Mouse (Mus musculus) kidney, embryonic 15.5 days (tissue): ENCODE data around the gene Ppp1ca. TPM values are rescaled to one million over a fixed set of nuclear protein-coding genes. Genes with fewer than 3 reads are reported as not detected.
A peak's percentile ranks its signal among the peaks of the same experiment; 100 is the strongest.

Source experiments
- ATAC-seq: fragments of 200-750 bp; cut with Nextera tagmentation; replicated peaks from 2 replicates; pipeline ENCODE4 v1.8.0; 2017; ENCODE audit warnings: moderate TSS enrichment; ENCODE audit not compliant: low FRiP score
- H3K27ac ChIP-seq: fragments of 300-500 bp; sonication (generic); 2 replicates; pipeline ENCODE4 v1.5.1; 2015; ENCODE audit warnings: mild to moderate bottlenecking, inconsistent platforms
- H3K27me3 ChIP-seq: fragments of 300-500 bp; sonication (generic); 2 replicates; pipeline ENCODE4 v1.6.1; 2015; ENCODE audit warnings: inconsistent platforms
- H3K36me3 ChIP-seq: fragments of 300-500 bp; sonication (generic); 2 replicates; pipeline ENCODE4 v1.6.1; 2015; ENCODE audit warnings: inconsistent platforms
- H3K4me1 ChIP-seq: fragments of 300-500 bp; sonication (generic); 2 replicates; pipeline ENCODE4 v1.6.1; 2015; ENCODE audit warnings: inconsistent platforms
- H3K4me2 ChIP-seq: fragments of 300-500 bp; sonication (generic); 2 replicates; pipeline ENCODE4 v1.6.1; 2015; ENCODE audit warnings: moderate library complexity, mild to moderate bottlenecking, inconsistent platforms
- H3K4me3 ChIP-seq: fragments of 300-500 bp; sonication (generic); replicated peaks from 2 replicates; pipeline ENCODE4 v1.5.1; 2015; ENCODE audit warnings: mild to moderate bottlenecking, inconsistent platforms
- H3K9ac ChIP-seq: fragments of 300-500 bp; sonication (generic); 2 replicates; pipeline ENCODE4 v1.6.1; 2015; ENCODE audit warnings: mild to moderate bottlenecking, inconsistent platforms
- H3K9me3 ChIP-seq: fragments of 300-500 bp; sonication (generic); replicated peaks from 2 replicates; pipeline ENCODE4 v1.6.1; 2016; ENCODE audit warnings: inconsistent platforms
- WGBS: fragments of 180-500 bp; shearing (Covaris S2); methylation state at CpG from one replicate; pipeline ENCODE4 v1.1.7; 2015; ENCODE audit warnings: mixed read lengths; 5-methylcytosine and 5-hydroxymethylcytosine counted together
- polyA plus RNA-seq: library from polyadenylated mRNA; unstranded; fragments of >200 nt; fragmentation: Nextera tagmentation; extraction: Ambion mirVana; gene quantifications from 2 replicates; pipeline ENCODE4 v1.2.1, GENCODE M21; 2015

The Ppp1ca gene
- polyA plus RNA-seq, 1 experiment from 2014 or later, result 971 TPM

DNA sequence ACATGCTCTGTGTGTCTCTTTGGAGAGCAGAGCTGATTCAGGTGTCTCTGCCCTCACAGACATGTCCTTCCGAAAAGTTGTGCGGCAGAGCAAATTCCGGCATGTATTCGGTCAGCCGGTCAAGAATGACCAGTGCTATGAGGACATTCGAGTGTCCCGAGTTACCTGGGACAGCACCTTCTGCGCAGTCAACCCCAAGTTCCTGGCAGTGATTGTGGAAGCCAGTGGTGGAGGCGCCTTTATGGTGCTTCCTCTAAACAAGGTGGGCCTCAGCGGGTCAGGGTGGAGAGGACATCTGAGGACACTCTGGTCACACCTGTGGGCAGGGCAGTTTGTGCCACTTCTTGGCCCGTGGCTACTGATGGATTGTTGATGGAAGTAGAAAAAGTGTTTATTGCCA, 42.6 kb upstream of the Ppp1ca start:
- WGBS, result 76% methylated on average over 11 of the region's 11 CpGs
- Histone ChIP-seq H3K27ac (no peak overlapping the region), H3K9me3 (no peaks in the 10 kb centered on the region), H3K9ac (peak overlapping the region; percentile 94), H3K36me3 (peaks cover 42% of the 10 kb centered on the region), H3K27me3 (no peaks in the 10 kb centered on the region), H3K4me1 (peaks cover 37% of the 10 kb centered on the region), H3K4me3 (peak overlapping the region; percentile 95), H3K4me2 (peak overlapping the region; percentile 84)
- ATAC-seq, result no peak

DNA sequence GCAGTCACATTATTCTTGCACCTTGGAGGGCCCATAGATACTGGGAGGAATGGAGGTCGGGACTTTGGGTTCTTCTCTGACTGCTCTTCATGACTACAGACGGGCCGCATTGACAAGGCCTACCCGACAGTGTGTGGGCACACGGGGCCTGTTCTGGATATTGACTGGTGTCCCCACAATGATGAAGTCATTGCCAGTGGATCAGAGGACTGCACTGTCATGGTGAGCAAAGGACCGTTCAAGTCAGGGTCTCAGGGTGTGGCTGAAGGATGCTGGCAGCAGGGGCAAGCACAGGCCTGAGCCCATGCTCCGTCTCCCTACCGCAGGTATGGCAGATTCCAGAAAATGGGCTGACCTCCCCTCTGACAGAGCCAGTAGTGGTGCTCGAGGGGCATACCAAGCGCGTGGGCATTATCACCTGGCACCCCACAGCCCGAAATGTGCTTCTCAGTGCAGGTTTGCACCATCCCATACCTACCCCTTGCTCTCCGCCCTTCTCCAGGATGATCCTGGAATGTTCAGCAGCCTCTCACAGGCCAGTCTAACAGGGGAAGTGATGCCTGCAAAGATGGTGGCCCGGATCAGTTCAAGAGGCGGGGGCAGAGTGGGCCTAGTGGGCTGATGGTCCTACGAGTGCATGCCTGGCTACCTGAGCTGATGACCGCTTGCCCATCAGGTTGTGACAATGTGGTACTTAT, 42.0 kb upstream of the Ppp1ca start:
- WGBS, result 95% methylated on average over 17 of the region's 17 CpGs
- no peaks in the 10 kb centered on the region for H3K27me3 ChIP-seq
- H3K4me2 ChIP-seq, result peak overlapping the region; percentile 84
- peak overlapping the region; percentile 4; the same call in 1 of the 2 replicates for H3K9ac ChIP-seq
- no peak overlapping the region for H3K27ac ChIP-seq
- H3K4me3 ChIP-seq, result peak overlapping the region; percentile 95
- no peak for ATAC-seq
- H3K36me3 ChIP-seq, result peaks cover 42% of the 10 kb centered on the region
- H3K4me1 ChIP-seq, result peaks cover 43% of the 10 kb centered on the region
- H3K9me3 ChIP-seq, result no peaks in the 10 kb centered on the region

DNA sequence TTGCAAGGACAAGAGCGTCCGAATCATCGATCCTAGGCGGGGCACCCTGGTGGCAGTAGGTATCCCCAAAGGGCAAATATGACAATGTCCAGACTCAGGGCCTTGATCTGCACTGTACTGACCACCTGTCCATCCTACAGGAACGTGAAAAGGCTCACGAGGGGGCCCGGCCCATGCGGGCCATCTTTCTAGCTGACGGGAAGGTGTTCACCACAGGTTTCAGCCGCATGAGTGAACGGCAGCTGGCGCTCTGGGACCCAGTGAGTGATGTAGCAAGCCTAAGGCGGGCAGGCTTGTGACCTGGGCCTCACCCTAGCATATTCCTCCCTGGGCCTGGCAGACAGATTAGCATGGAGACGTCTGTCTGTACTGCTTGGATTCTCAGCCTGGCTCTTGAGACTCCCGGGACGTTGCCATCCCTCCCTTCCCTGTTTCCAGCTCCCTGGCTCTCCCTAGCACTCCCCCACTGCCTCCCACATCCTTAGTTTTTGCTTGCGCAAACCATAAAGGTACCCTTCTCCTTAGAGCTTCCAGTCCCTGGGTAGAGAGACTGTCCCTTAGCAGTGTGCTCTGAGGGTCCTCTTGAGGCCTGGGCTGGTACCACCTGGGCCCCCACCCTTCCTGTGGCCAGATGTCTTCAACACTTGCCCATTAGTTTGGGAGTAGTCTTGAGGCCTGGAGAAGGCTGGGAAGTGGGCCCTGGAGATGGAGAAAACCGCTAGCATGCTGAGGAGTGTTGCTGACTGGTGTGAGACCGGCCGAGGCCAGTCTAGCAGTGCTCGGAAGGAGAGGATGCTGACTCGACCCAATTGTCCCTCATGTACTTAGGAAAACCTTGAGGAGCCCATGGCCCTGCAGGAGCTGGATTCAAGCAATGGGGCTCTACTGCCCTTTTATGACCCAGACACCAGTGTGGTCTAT, 41.0 kb upstream of the Ppp1ca start:
- H3K36me3 ChIP-seq, result peaks cover 46% of the 10 kb centered on the region
- H3K4me1 ChIP-seq, result peaks cover 50% of the 10 kb centered on the region
- H3K4me3 ChIP-seq, result no peak overlapping the region
- WGBS, result 85% methylated on average over 22 of the region's 22 CpGs
- H3K9me3 ChIP-seq, result no peaks in the 10 kb centered on the region
- no peak for ATAC-seq
- 0 out of 2 replicates have a peak overlapping the region, but pooled peaks have one; percentile 4 for H3K9ac ChIP-seq
- H3K27me3 ChIP-seq, result no peaks in the 10 kb centered on the region
- H3K27ac ChIP-seq, result no peak overlapping the region
- H3K4me2 ChIP-seq, result no peak overlapping the region

DNA sequence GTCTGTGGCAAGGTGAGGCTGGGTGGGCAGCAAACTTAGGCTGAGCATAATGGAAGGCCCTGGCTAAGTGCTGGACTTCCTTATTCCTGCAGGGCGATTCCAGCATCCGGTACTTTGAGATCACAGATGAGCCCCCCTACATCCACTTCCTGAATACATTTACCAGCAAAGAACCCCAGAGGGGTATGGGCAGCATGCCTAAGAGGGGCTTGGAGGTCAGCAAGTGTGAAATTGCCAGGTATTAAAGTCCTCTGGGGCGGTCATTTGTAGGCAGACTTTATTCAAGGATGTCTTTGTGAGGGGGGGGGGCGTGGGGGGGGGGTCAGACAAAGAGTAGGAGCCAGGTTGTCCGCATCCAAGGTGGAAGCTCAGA, 40.4 kb upstream of the Ppp1ca start:
- Histone ChIP-seq H3K4me2 (no peak overlapping the region), H3K4me3 (no peak overlapping the region), H3K9ac (no peak overlapping the region), H3K4me1 (peaks cover 56% of the 10 kb centered on the region), H3K9me3 (no peaks in the 10 kb centered on the region), H3K27me3 (no peaks in the 10 kb centered on the region), H3K27ac (no peak overlapping the region), H3K36me3 (peaks cover 52% of the 10 kb centered on the region)
- no peak for ATAC-seq
- WGBS, result 69% methylated on average over 5 of the region's 5 CpGs

DNA sequence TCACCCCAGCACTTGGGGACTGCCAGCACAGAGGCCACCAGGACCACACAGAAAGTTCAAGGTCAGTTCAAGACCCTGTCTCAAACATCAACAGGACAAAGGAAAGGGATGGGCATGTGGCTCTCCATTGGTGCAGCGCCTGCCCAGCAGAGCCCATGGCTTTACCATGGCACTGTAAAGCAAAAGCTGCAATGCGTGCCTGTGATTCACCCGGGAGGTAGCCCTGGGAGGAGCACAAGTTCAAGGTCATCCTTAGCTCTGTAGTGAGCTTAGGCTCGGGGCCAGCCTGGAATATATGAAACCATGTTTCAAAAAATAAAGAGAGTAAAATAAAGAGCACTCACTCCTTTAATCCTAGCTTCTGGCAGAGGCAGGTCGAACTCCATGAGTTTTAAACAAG, 40.0 kb upstream of the Ppp1ca start:
- Histone ChIP-seq H3K9me3 (no peaks in the 10 kb centered on the region), H3K9ac (no peak overlapping the region), H3K4me2 (no peak overlapping the region), H3K4me3 (no peak overlapping the region), H3K27ac (no peak overlapping the region), H3K36me3 (peaks cover 57% of the 10 kb centered on the region), H3K27me3 (no peaks in the 10 kb centered on the region), H3K4me1 (peaks cover 59% of the 10 kb centered on the region)
- no peak for ATAC-seq
- WGBS, result 88% methylated on average over 5 of the region's 5 CpGs

DNA sequence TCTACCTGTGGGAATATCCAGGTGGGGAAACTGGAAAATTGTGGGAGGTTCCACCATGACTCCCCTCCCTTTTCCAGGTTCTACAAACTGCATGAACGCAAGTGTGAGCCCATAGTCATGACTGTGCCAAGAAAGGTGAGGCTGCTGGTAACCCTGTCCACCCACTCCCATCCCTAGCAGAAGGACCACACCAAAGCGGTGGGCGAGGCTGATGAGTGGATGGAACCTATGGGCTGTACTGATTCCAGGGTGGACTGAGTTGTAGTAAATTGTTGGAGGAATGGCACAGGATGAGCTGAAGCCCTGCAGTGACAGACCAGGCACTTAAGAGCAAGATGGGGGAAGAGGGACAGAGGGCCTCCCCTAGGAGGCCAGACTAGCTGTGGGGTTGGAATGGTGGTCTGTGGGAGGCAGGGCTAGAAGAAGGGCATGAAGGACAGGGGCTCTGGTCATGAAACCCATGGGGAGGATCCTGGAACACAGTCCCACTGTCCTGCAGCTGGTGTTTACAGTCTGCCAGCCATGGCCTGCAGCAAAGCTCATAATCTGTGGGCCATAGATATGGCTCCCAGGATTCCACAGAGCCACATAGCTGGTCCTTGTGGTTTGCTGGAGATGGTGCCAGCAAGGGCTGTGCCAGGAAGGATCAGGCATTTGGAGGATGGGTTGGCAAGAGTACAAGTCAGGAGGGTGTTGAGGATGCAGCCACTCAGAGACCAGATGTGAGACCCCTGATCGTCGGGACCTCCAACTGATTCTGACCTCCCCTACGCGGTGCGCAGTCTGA, 39.2 kb upstream of the Ppp1ca start:
- Histone ChIP-seq H3K4me2 (no peak overlapping the region), H3K4me1 (peaks cover 54% of the 10 kb centered on the region), H3K36me3 (peaks cover 64% of the 10 kb centered on the region), H3K27ac (no peak overlapping the region), H3K9ac (no peak overlapping the region), H3K9me3 (no peaks in the 10 kb centered on the region), H3K4me3 (no peak overlapping the region), H3K27me3 (no peaks in the 10 kb centered on the region)
- 88% methylated on average over 8 of the region's 8 CpGs for WGBS
- ATAC-seq, result no peak

DNA sequence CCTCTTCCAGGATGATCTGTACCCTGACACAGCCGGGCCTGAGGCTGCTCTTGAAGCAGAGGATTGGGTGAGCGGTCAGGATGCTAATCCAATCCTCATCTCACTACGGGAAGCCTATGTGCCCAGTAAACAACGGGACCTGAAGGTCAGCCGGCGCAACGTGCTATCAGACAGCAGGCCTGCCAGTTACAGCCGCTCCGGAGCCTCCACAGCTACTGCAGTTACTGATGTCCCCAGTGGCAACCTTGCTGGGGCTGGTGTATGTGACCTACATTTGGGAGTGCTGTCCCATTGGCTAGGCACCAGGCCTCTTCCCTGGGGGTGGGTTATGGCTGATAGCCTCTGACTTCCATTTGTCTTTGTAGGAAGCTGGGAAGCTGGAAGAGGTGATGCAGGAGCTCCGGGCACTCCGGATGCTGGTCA, 38.6 kb upstream of the Ppp1ca start, which contains the start of gene Ptprcap:
TSS of gene Ptprcap (plus strand) at position 373 of the 423 bp plus-strand sequence.
- Histone ChIP-seq H3K27me3 (no peaks in the 10 kb centered on the region), H3K9me3 (no peaks in the 10 kb centered on the region), H3K4me1 (peaks cover 48% of the 10 kb centered on the region), H3K4me3 (no peak within 1 kb of the TSS), H3K9ac (no peak within 1 kb of the TSS), H3K36me3 (peaks cover 70% of the 10 kb centered on the region), H3K27ac (0 out of 2 replicates have a peak within 1 kb of the TSS, but pooled peaks have one; percentile 55), H3K4me2 (no peak within 1 kb of the TSS)
- 77% methylated on average over 11 of the region's 11 CpGs for WGBS
- no peak for ATAC-seq

DNA sequence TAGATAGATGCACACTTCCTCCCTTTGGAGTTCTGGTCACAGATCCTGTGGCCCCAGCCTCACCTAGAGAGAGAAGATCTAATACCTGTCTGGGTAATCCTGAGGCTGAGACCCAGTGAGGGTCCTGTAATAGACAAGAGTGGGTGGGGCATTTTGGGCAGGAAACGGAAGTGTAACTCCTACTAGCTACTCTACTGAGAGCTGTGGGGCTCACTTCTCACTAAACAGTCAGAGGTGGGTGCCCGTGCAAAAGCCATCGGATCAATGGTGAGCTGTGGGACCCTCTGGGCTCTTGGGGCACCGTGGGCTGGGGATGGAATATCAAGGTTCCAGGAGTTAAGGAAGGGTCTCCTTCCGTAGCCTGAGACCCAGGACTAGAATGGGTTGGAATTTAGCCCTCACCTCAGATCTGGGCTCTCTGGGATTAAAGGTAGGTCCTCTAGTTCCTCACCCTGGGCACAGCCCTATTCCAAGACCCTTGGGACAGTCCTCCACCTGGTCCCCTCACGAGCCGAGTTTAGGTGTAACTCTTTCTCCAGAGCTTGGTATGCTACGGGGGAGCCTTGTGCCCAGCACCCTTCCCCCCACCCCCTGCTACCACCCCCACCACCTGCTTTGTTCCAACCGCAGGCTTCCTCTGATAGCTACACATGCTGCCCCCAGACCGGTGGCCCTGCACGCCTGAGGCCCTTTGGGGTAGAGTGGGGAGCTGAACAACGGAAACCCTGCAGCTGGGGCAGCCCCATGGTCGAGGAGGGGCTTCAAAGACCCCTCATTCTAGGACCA, 37.2 kb upstream of the Ppp1ca start:
- ATAC-seq, result no peak
- H3K9ac ChIP-seq, result no peak overlapping the region
- 82% methylated on average over 13 of the region's 13 CpGs for WGBS

DNA sequence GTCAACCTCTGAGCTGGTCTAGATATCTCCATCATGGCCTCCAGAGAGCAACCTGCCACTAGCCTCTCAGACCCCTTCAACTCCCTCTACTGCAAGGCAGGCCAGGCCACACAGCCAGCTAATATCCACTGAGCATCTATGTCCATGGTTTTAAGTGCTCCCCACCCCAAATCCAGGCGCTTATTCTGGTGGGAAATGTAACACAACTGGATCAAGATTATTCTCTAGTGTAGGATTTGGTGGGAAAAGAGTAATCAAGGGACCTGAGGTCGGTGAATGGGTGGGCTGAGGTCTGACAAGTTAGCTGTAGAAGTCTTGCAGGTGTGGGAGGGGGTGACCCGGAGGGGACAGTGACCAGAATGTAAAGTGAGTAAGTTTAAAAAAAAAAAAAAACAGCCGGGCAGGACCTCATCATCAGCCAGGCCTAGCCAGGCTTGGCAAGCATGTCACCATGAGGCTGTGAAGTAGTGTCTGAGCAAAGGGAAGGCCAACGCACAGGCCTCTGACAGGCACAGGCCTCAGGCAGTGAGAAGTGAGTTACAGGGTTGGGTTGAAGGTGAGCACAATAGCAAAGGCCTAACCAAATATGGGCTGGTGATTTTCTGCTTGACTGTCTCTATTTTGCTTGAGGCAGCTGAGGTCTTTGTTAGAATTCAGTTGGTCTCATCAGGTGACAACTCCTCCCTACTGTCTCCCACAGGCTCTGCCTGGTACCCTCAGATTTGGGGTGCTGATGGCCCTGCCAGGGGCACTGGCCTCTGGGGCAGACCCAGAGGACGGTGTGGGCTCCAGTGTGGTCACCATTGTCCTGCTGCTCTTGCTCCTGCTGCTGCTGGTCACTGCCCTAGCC, 36.4 kb upstream of the Ppp1ca start:
- no peaks in the 10 kb centered on the region for H3K9me3 ChIP-seq
- no peak overlapping the region for H3K4me2 ChIP-seq
- H3K27me3 ChIP-seq, result no peaks in the 10 kb centered on the region
- 58% methylated on average over 6 of the region's 6 CpGs for WGBS
- ATAC-seq, result no peak
- H3K27ac ChIP-seq, result peak overlapping the region; percentile 55
- no peak overlapping the region for H3K9ac ChIP-seq
- peaks cover 31% of the 10 kb centered on the region for H3K4me1 ChIP-seq
- H3K4me3 ChIP-seq, result no peak overlapping the region
- peaks cover 82% of the 10 kb centered on the region for H3K36me3 ChIP-seq

More for the DNA sequence above, 37.2 kb upstream of the Ppp1ca start:
- Histone ChIP-seq H3K4me3 (no peak overlapping the region), H3K4me1 (peaks cover 38% of the 10 kb centered on the region), H3K9me3 (no peaks in the 10 kb centered on the region), H3K4me2 (no peak overlapping the region), H3K36me3 (peaks cover 84% of the 10 kb centered on the region), H3K27ac (peak overlapping the region; percentile 55), H3K27me3 (no peaks in the 10 kb centered on the region)

DNA sequence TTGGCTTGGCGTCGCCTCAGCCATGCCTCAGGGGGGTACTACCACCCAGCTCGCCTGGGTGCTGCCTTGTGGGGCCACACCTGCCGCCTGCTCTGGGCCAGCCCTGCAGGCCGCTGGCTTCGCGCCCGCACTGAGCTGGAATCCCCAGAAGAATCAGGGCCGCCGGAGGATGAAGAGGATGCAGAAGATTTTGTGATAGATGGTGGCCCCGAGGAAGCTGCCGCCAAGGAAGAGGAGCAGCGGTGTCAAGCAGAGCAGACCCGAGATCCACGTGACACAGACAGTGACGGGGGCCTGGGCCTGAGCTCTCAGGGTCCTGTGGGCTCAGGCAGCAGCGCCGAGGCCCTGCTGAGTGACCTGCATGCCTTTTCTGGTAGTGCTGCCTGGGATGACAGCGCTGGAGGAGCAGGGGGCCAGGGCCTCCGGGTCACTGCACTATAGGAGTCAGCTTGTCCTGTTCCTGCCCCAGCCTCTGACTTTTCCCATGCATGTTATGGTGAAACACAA, 35.7 kb upstream of the Ppp1ca start:
- no peak overlapping the region for H3K4me3 ChIP-seq
- ATAC-seq, result no peak
- no peak overlapping the region for H3K4me2 ChIP-seq
- WGBS, result 65% methylated on average over 20 of the region's 20 CpGs
- H3K9me3 ChIP-seq, result no peaks in the 10 kb centered on the region
- H3K4me1 ChIP-seq, result peaks cover 24% of the 10 kb centered on the region
- peak overlapping the region; percentile 55 for H3K27ac ChIP-seq
- H3K9ac ChIP-seq, result no peak overlapping the region
- no peaks in the 10 kb centered on the region for H3K27me3 ChIP-seq
- peaks cover 82% of the 10 kb centered on the region for H3K36me3 ChIP-seq
